Mouse (Mus musculus) frontal cortex, postnatal 14 days (tissue): ENCODE measurements around the gene Prr5.

Experiments
- DNase-seq, 2 experiments: peaks; one replicate each; pipeline ENCODE4 v3.0.0; 2022; ENCODE audit warnings: low spot score in 2 of 2

Gene Prr5

GRCm38 (mm10) chr15:84657384-84658064 lies 11.9 kb upstream of the Prr5 start:
- no peak for DNase-seq

GRCm38 (mm10) chr15:84658655-84659054 lies 10.8 kb upstream of the Prr5 start:
- no peak for DNase-seq

- DNase-seq = no peak
Measured at GRCm38 (mm10) chr15:84659856-84660255, 9.6 kb upstream of the Prr5 start.

GRCm38 (mm10) chr15:84661274-84661673 lies 8.1 kb upstream of the Prr5 start:
- DNase-seq = no peak

- no peak for DNase-seq
Measured at GRCm38 (mm10) chr15:84662952-84663684, 6.3 kb upstream of the Prr5 start.

GRCm38 (mm10) chr15:84663685-84664060 lies 5.7 kb upstream of the Prr5 start:
- no peak for DNase-seq

GRCm38 (mm10) chr15:84664542-84665460 lies 4.6 kb upstream of the Prr5 start:
- no peak for DNase-seq

GRCm38 (mm10) chr15:84665662-84666061 lies 3.8 kb upstream of the Prr5 start:
- DNase-seq = no peak

- DNase-seq = no peak
Measured at GRCm38 (mm10) chr15:84666065-84666464, 3.4 kb upstream of the Prr5 start.

- no peak for DNase-seq
Measured at GRCm38 (mm10) chr15:84667601-84668000, 1.8 kb upstream of the Prr5 start.

GRCm38 (mm10) chr15:84669771-84670656 lies 594 bp downstream of the Prr5 start:
- DNase-seq = no peak

GRCm38 (mm10) chr15:84670657-84671055 lies 1.2 kb downstream of the Prr5 start:
- DNase-seq = no peak

GRCm38 (mm10) chr15:84671401-84672307 lies 2.2 kb downstream of the Prr5 start:
- no peak for DNase-seq

GRCm38 (mm10) chr15:84672308-84672615 lies 2.8 kb downstream of the Prr5 start:
- no peak for DNase-seq

GRCm38 (mm10) chr15:84672616-84673015 lies 3.2 kb downstream of the Prr5 start:
- no peak for DNase-seq

- no peak for DNase-seq
Measured at GRCm38 (mm10) chr15:84674329-84675067, 5.1 kb downstream of the Prr5 start.

- DNase-seq = no peak
Measured at GRCm38 (mm10) chr15:84675317-84675716, 5.9 kb downstream of the Prr5 start.

- no peak for DNase-seq
Measured at GRCm38 (mm10) chr15:84677943-84678342, 8.5 kb downstream of the Prr5 start.

- no peak for DNase-seq
Measured at GRCm38 (mm10) chr15:84679090-84679489, 9.7 kb downstream of the Prr5 start.

GRCm38 (mm10) chr15:84679794-84680193 lies 10.4 kb downstream of the Prr5 start:
- no peak for DNase-seq
